Mouse (Mus musculus): ENCODE measurements around the gene Pkd1. TPM values are rescaled to one million over a fixed set of nuclear protein-coding genes. Genes with fewer than 3 reads are reported as not detected.
A peak's percentile ranks its signal among the peaks of the same experiment; 100 is the strongest.

The Pkd1 gene
- polyA plus RNA-seq, 1 experiment from 2014 or later = 14.7 TPM

- H3K4me1 ChIP-seq = peaks cover 56% of the 10 kb centered on the region
- WGBS = under 1% methylated on average over 19 of the region's 19 CpGs
- no peaks in the 10 kb centered on the region for H3K9me3 ChIP-seq (replicated peaks)
- 0 out of 2 replicates have a peak, but pooled peaks cover 3% of the 10 kb centered on the region for H3K27me3 ChIP-seq (ENCODE audit: low read depth, poor library complexity, severe bottlenecking)
- H3K36me3 ChIP-seq = peaks cover 53% of the 10 kb centered on the region
- H3K27ac ChIP-seq (replicated peaks) = peak overlapping the region; percentile 90
- peak overlapping the region; percentile 80 for H3K4me3 ChIP-seq
- DNase-seq (ENCODE audit: low spot score) = no peak
Measured at GRCm38 (mm10) chr17:24527315-24527714, 22.3 kb upstream of the Pkd1 start.

GRCm38 (mm10) chr17:24527723-24528559, 21.7 kb upstream of the Pkd1 start, which contains the start of gene Traf7:
Gene Traf7 (minus strand): TSS chr17:24527938.
- Histone ChIP-seq H3K27me3 (ENCODE audit: low read depth, poor library complexity, severe bottlenecking) (0 out of 2 replicates have a peak, but pooled peaks cover 3% of the 10 kb centered on the region), H3K4me3 (peak within 1 kb of the TSS; percentile 80), H3K36me3 (peaks cover 49% of the 10 kb centered on the region), H3K4me1 (peaks cover 62% of the 10 kb centered on the region), H3K27ac (replicated peaks) (peak within 1 kb of the TSS; percentile 90), H3K9me3 (replicated peaks) (no peaks in the 10 kb centered on the region)
- peak; percentile 93 for DNase-seq (ENCODE audit: low spot score)
- under 1% methylated on average over 40 of the region's 40 CpGs for WGBS

- 1% methylated on average over 8 of the region's 8 CpGs for WGBS
- peaks cover 68% of the 10 kb centered on the region for H3K4me1 ChIP-seq
- no peak for DNase-seq (ENCODE audit: low spot score)
- peak overlapping the region; percentile 88 for H3K27ac ChIP-seq (replicated peaks)
- H3K36me3 ChIP-seq = peaks cover 43% of the 10 kb centered on the region
- peak overlapping the region; percentile 80 for H3K4me3 ChIP-seq
- H3K9me3 ChIP-seq (replicated peaks) = no peaks in the 10 kb centered on the region
- 0 out of 2 replicates have a peak, but pooled peaks cover 3% of the 10 kb centered on the region for H3K27me3 ChIP-seq (ENCODE audit: low read depth, poor library complexity, severe bottlenecking)
Measured at GRCm38 (mm10) chr17:24528560-24528918, 21.1 kb upstream of the Pkd1 start.

- H3K36me3 ChIP-seq = peaks cover 39% of the 10 kb centered on the region
- peak overlapping the region; percentile 88 for H3K27ac ChIP-seq (replicated peaks)
- no peaks in the 10 kb centered on the region for H3K9me3 ChIP-seq (replicated peaks)
- peak; percentile 84 for DNase-seq (ENCODE audit: low spot score)
- H3K27me3 ChIP-seq (ENCODE audit: low read depth, poor library complexity, severe bottlenecking) = 0 out of 2 replicates have a peak, but pooled peaks cover 3% of the 10 kb centered on the region
- peaks cover 72% of the 10 kb centered on the region for H3K4me1 ChIP-seq
- H3K4me3 ChIP-seq = peak overlapping the region; percentile 80
- 3% methylated on average over 4 of the region's 4 CpGs for WGBS
Measured at GRCm38 (mm10) chr17:24529007-24529451, 20.6 kb upstream of the Pkd1 start.

- WGBS = 16% methylated on average over 5 of the region's 5 CpGs
- Histone ChIP-seq H3K9me3 (replicated peaks) (no peaks in the 10 kb centered on the region), H3K27me3 (ENCODE audit: low read depth, poor library complexity, severe bottlenecking) (0 out of 2 replicates have a peak, but pooled peaks cover 3% of the 10 kb centered on the region), H3K4me1 (peaks cover 71% of the 10 kb centered on the region), H3K27ac (replicated peaks) (peak overlapping the region; percentile 88), H3K36me3 (peaks cover 33% of the 10 kb centered on the region), H3K4me3 (peak overlapping the region; percentile 80)
- DNase-seq (ENCODE audit: low spot score) = no peak
Measured at GRCm38 (mm10) chr17:24529883-24530282, 19.8 kb upstream of the Pkd1 start.

- 37% methylated on average over 8 of the region's 8 CpGs for WGBS
- Histone ChIP-seq H3K9me3 (replicated peaks) (no peaks in the 10 kb centered on the region), H3K27me3 (ENCODE audit: low read depth, poor library complexity, severe bottlenecking) (0 out of 2 replicates have a peak, but pooled peaks cover 3% of the 10 kb centered on the region), H3K36me3 (peaks cover 26% of the 10 kb centered on the region), H3K4me1 (peaks cover 66% of the 10 kb centered on the region), H3K4me3 (peak overlapping the region; percentile 80), H3K27ac (replicated peaks) (peak overlapping the region; percentile 88; the same call in 1 of the 2 replicates)
- DNase-seq (ENCODE audit: low spot score) = no peak
Measured at GRCm38 (mm10) chr17:24530361-24531050, 19.1 kb upstream of the Pkd1 start.

GRCm38 (mm10) chr17:24531064-24531463, 18.6 kb upstream of the Pkd1 start:
- H3K4me1 ChIP-seq = peaks cover 65% of the 10 kb centered on the region
- peaks cover 24% of the 10 kb centered on the region for H3K36me3 ChIP-seq
- 0 out of 2 replicates have a peak, but pooled peaks cover 3% of the 10 kb centered on the region for H3K27me3 ChIP-seq (ENCODE audit: low read depth, poor library complexity, severe bottlenecking)
- peak overlapping the region; percentile 18; the same call in 1 of the 2 replicates for H3K27ac ChIP-seq (replicated peaks)
- peak overlapping the region; percentile 80 for H3K4me3 ChIP-seq
- no peaks in the 10 kb centered on the region for H3K9me3 ChIP-seq (replicated peaks)
- DNase-seq (ENCODE audit: low spot score) = no peak
- WGBS = 66% methylated on average over 3 of the region's 3 CpGs

- Histone ChIP-seq H3K27ac (replicated peaks) (no peak overlapping the region), H3K27me3 (ENCODE audit: low read depth, poor library complexity, severe bottlenecking) (0 out of 2 replicates have a peak, but pooled peaks cover 3% of the 10 kb centered on the region), H3K4me3 (peak overlapping the region; percentile 8; the same call in 1 of the 2 replicates), H3K36me3 (peaks cover 21% of the 10 kb centered on the region), H3K9me3 (replicated peaks) (no peaks in the 10 kb centered on the region), H3K4me1 (peaks cover 55% of the 10 kb centered on the region)
- DNase-seq (ENCODE audit: low spot score) = no peak
- WGBS = 74% methylated on average over 7 of the region's 7 CpGs
Measured at GRCm38 (mm10) chr17:24532045-24532444, 17.6 kb upstream of the Pkd1 start.

- Histone ChIP-seq H3K27ac (replicated peaks) (peak overlapping the region; percentile 68), H3K4me3 (peak overlapping the region; percentile 53), H3K9me3 (replicated peaks) (no peaks in the 10 kb centered on the region), H3K27me3 (ENCODE audit: low read depth, poor library complexity, severe bottlenecking) (0 out of 2 replicates have a peak, but pooled peaks cover 3% of the 10 kb centered on the region), H3K36me3 (peaks cover 21% of the 10 kb centered on the region), H3K4me1 (peaks cover 64% of the 10 kb centered on the region)
- 6% methylated on average over 53 of the region's 53 CpGs for WGBS
- DNase-seq (ENCODE audit: low spot score) = peak; percentile 88
Measured at GRCm38 (mm10) chr17:24533099-24533992, 16.3 kb upstream of the Pkd1 start.

- no peak for DNase-seq (ENCODE audit: low spot score)
- peak within 1 kb of the TSS; percentile 68 for H3K27ac ChIP-seq (replicated peaks)
- H3K27me3 ChIP-seq (ENCODE audit: low read depth, poor library complexity, severe bottlenecking) = 0 out of 2 replicates have a peak, but pooled peaks cover 3% of the 10 kb centered on the region
- H3K4me1 ChIP-seq = peaks cover 59% of the 10 kb centered on the region
- WGBS = 91% methylated on average over 8 of the region's 8 CpGs
- H3K9me3 ChIP-seq (replicated peaks) = no peaks in the 10 kb centered on the region
- peak within 1 kb of the TSS; percentile 53 for H3K4me3 ChIP-seq
- H3K36me3 ChIP-seq = peaks cover 18% of the 10 kb centered on the region
Measured at GRCm38 (mm10) chr17:24534160-24534718, 15.4 kb upstream of the Pkd1 start, which contains the start of gene Rab26. Gene Rab26 (minus strand): TSS chr17:24534210.

- H3K27me3 ChIP-seq (ENCODE audit: low read depth, poor library complexity, severe bottlenecking) = 0 out of 2 replicates have a peak, but pooled peaks cover 3% of the 10 kb centered on the region
- no peak for DNase-seq (ENCODE audit: low spot score)
- peaks cover 49% of the 10 kb centered on the region for H3K4me1 ChIP-seq
- H3K36me3 ChIP-seq = peaks cover 7% of the 10 kb centered on the region
- H3K9me3 ChIP-seq (replicated peaks) = no peaks in the 10 kb centered on the region
- 67% methylated on average over 5 of the region's 5 CpGs for WGBS
- H3K27ac ChIP-seq (replicated peaks) = no peak overlapping the region
- H3K4me3 ChIP-seq = no peak overlapping the region
Measured at GRCm38 (mm10) chr17:24535300-24535699, 14.3 kb upstream of the Pkd1 start.

All from midbrain, embryonic 10.5 days (tissue).